Mouse (Mus musculus): ENCODE data around the gene Gtf2ird1. TPM values are rescaled to one million over a fixed set of nuclear protein-coding genes. Genes with fewer than 3 reads are reported as not detected.
"Not testable (repeated sequence)": the region's sequence is repeated elsewhere in the genome, so short reads cannot be mapped to it uniquely, and the experiment has no call there.

Gene Gtf2ird1
- total RNA-seq, 2 experiments from 2014 or later, result 35.6 to 46.3 TPM

DNA sequence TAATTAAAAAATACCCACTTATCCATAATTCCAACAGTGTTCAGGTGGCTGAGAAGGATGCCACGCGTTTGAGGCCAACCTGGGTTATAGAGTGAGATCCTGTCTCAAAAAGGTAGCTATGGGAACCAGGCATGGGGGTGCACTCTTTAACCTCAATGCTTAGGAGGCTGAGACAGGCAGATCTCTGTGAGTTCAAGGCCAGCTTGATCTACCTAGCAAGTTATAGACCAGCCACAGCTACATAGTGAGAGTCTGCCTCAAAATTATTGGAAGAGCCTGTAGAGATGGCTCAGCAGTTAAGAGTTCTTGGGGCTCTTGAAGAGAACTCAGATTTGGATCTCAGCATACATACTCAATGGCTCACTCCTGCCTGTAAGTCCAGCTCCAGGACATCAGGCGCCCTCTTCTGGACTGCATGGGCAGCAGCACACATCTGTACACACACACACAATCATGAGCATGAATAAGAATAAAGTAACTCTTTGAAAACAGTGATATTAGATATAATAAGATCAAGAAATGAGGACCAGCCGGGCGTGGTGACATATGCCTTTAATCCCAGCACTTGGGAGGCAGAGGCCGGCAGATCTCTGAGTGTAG, 18.6 kb upstream of the Gtf2ird1 start:
- DNase-seq (ENCODE audit: low spot score in 2 of 2), result no peak

GRCm38 (mm10) chr5:134473902-134474301, 17.4 kb upstream of the Gtf2ird1 start:
- DNase-seq (ENCODE audit: low spot score in 2 of 2), result no peak

DNA sequence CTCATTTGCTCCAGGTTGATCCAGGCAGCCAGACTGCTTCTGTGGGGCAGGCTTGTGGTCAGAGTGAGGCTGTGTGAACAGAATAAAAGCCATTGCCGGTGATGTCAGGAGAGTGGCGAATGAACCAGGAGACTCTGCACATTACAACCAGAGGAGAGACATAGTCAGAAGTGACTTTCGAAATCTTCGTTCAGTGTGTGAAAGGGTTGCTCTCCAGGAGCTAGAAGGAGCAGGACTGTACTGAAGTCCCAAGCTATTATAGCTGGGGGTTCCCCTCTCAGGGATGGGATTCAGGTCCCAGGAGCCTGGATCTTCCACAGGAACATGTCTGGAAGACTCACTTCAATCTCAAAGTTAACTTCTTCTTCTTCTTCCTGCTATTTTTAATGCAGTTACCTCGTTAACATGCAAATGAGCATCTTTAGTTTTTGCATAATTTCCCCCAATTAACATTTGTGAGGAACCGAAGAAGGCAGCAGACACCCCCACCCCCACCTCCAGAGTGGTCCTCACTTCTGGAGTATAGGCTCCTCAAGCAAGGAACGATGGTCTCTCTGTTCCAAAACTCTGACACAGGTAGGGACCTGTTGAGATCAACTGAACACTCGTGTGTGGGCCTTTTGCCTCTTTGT, 14.1 kb upstream of the Gtf2ird1 start:
- no peak for DNase-seq (ENCODE audit: low spot score in 2 of 2)

GRCm38 (mm10) chr5:134469559-134470150, 13.1 kb upstream of the Gtf2ird1 start:
- no peak for DNase-seq (ENCODE audit: low spot score in 2 of 2)

DNA sequence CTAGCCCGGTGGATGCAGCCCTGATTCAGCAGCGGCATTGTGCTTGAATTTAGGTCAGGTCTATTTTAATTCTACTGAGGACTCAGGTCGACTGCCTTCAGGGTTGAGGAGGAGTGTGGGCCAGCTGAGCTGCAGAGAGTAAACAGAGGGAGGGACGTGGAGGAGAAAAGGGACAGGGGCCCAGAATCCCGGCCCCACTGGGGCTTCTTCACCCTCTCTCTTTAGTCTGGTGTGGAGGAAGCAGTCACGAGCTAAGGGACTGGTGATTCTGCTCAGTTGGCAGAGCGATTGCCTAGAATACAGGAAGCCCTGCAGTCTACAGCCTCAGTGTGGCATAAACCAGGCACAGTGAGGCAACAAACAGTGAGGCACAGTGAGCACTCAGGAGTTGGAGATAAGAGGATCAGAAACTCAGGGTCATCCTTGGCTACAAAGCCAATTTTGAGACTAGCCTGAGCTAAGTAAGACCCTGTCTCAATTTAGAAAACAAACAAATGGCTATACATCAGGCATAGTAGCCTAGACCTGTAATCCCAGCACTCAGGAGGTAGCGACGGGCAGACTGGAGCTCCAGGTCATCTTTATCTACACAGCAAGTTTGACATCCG, 11.7 kb upstream of the Gtf2ird1 start:
- no peak for DNase-seq (ENCODE audit: low spot score in 2 of 2)

DNA sequence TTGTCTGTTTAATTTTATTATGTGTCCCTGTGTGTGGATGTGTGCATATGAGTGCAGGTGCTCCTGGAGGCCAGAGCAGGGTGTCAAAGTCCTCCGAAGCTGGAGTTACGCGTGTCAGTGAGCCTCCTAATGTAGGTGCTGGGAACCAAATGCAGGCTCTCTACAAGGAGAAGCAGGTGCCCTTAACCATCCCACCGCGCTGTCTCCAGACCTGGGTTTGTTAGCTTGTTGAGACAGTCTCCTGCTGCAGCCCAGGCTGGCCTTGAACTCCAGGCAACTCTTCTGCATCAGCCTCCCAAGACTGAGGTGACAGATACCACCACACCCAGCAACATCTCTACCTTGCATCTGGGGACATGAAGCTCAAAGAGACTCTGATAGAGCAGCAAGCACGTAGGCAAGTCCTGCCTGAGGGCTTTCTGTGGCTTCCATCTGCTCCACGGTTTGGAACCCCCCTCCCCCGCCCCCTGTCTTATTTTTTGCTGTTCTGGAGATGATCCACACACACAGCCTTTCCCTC, 10.6 kb upstream of the Gtf2ird1 start:
- DNase-seq (ENCODE audit: low spot score in 2 of 2), result no peak

DNA sequence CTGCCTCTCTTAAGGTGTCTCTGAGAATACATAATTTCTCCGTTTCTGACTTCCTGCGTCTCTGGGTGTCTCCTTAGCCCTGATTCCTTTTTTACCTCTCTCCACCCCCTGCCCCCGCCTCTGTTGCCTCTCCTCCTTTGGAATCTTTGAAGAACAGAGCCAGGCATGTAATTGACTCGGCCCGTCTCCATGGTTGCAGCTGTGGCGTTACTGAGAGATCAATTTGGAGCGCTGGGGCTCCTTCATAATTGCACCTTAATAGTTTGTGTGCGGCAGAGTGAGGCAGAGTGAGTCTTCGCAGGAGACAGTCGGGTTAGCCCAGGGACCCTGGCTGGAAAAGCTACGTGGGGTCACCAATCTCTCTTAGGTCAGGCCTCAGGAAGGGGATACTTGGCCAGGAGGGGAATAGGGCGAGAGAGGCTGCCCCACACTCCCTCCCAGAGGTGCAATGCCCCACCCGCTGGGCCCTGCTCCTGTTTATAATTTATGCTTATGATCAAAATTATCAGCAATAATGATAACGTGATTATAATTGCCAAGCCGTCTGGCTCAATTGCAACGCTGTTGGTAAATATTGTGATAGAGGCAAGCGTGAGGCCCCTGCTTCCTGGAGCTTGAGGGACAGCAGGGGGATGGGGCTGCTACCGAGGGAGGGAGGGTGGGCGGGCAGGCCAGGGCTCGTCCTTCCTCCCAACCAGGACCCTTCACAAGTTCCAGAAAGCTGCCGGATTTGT, 9.9 kb upstream of the Gtf2ird1 start:
- no peak for DNase-seq (ENCODE audit: low spot score in 2 of 2)

DNA sequence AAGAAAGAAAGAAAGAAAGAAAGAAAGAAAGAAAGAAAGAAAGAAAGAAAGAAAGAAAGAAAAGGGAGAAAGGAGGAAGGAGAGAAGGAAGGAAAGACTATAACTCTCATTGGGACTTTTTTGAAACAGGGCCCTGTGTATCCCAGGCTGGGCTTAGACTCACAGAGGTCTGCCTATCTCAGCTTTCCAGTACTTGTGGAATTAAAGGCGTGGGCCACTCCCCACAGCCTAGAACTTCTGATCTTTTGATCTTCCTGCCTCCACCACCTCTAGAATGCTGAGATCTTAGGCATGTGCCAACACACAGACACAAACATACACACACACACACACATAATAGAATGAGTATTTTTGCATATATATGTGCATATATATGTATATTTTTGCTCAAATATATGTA, 8.7 kb upstream of the Gtf2ird1 start:
- no peak for DNase-seq (ENCODE audit: low spot score in 2 of 2)

- no peak for DNase-seq (ENCODE audit: low spot score in 2 of 2)
Observed at GRCm38 (mm10) chr5:134464225-134464624, 7.7 kb upstream of the Gtf2ird1 start.

- no peak for DNase-seq (ENCODE audit: low spot score in 2 of 2)
Observed at GRCm38 (mm10) chr5:134462731-134463130, 6.2 kb upstream of the Gtf2ird1 start.

GRCm38 (mm10) chr5:134462316-134462715, 5.8 kb upstream of the Gtf2ird1 start:
- DNase-seq (ENCODE audit: low spot score in 2 of 2), result no peak

DNA sequence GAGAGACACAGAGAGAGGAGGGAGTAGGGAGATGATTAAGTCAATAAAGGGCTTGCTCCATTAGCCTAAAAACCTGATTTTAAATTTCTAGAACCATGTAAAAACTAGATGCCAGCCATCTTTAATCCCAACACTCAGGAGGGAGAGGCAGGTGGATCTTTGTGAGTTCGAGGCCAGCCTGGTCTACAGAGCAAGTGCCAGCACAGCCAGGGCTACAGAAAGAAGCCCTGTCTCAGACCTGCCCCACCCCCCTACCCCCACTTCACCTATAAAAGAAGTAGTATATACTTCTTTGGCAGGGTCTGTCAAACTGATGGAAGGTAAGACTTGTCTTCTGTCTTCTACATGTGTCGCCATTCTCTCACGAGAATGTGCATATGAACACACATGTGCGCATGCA, 4.0 kb upstream of the Gtf2ird1 start:
- DNase-seq (ENCODE audit: low spot score in 2 of 2), result no peak

- no peak for DNase-seq (ENCODE audit: low spot score in 2 of 2)
Observed at GRCm38 (mm10) chr5:134459096-134459495, 2.6 kb upstream of the Gtf2ird1 start.

GRCm38 (mm10) chr5:134458416-134458815, 1.9 kb upstream of the Gtf2ird1 start:
- DNase-seq (ENCODE audit: low spot score in 2 of 2), result no peak

DNA sequence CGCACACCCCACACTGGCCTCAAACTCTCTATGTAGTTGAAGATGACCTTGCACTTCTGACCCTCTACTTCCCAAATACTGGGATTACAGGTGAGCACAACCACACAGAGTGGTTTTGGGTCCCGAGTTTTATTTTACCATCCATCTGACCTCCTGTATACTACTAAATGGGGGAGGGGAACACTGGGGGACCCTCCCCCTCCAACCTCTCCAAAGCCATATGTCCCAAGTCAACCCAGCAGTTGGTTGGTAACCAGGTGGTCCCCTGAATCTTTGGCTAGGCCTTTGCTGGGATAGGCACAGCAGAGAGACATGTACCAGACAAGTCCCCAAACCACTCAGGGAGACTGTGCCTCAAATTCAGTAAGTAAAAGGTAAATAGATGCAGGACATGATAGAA, 855 bp upstream of the Gtf2ird1 start:
- DNase-seq (ENCODE audit: low spot score in 2 of 2), result no peak

- DNase-seq (ENCODE audit: low spot score in 2 of 2), result peak; percentile 54 to 59
Observed at GRCm38 (mm10) chr5:134455914-134456423, 547 bp downstream of the Gtf2ird1 start.

DNA sequence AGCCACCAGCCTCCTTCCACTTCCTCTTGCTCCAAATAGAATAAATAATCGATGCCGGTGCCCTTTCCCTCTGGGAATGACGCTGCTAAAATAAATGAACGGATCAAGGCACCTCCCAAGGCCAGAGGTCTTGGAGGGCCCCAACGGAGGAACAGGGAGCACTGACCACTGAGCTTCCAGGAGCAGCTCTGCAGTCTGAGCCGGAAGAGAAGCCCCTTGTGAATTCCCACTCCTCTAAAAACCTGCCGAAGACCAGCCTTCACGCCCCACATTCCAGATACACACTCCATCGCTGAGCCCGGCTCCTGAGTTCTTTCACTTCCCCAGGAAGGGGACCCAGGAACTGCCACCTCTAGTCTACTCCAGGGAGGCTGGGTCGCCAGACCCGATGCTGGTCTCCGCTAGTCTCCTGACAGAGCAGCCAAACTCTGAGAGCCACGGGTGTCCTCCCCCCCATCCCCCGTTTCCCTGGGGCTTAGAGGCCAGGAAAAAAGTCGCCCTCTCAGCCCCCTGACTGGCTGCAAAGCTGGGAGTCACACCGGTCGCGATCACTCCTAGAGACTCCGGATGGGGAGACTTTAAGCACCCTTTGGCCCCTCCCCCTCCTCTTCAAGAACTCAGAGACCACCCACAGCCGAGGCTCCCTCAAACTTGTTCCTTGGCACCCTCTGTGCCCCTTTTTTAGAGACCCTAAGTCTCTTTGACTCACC, 1.2 kb downstream of the Gtf2ird1 start:
- DNase-seq (ENCODE audit: low spot score in 2 of 2), result peak in 1 of 2 experiments; percentile 36

DNA sequence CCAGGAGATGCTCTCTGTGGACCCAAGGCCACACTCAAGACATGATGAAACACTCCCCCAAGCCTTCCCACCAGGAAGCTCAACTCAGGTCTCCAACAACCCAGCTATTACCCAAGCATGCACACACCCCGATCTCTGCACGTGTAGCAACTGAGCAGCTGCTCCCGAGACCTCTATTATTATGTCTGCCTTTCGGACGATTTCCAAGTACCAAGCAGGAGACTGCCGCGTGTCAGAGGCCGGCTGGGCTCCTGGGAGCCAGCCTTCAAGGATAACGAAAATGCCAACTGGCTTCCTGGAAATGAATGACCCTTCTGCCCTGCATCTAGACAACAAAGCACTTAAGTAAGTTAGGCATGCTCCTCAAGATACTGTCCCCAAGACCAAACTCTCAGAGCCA, 2.1 kb downstream of the Gtf2ird1 start:
- DNase-seq (ENCODE audit: low spot score in 2 of 2), result no peak

GRCm38 (mm10) chr5:134453577-134453976, 2.9 kb downstream of the Gtf2ird1 start:
- DNase-seq (ENCODE audit: low spot score in 2 of 2), result no peak

DNA sequence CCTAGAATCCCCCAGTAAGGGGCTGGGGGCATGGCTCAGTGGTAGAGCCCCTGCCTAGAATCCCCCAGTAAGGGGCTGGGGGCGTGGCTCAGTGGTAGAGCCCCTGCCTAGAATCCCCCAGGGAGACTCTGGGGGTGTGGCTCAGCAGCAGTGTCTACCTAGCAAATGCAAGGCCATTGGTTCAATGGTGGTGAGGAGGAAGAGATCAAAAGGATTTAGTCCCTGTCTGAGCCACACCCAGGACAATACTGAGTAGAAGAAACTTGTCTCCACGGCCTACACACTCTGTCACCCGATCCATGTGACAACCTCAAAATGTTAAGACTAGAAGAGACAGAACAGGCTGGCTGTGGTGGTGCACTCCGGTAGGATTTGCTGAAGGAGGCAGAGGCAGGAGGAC, 9.8 kb downstream of the Gtf2ird1 start:
- DNase-seq (ENCODE audit: low spot score in 2 of 2), result not testable (repeated sequence)

DNA sequence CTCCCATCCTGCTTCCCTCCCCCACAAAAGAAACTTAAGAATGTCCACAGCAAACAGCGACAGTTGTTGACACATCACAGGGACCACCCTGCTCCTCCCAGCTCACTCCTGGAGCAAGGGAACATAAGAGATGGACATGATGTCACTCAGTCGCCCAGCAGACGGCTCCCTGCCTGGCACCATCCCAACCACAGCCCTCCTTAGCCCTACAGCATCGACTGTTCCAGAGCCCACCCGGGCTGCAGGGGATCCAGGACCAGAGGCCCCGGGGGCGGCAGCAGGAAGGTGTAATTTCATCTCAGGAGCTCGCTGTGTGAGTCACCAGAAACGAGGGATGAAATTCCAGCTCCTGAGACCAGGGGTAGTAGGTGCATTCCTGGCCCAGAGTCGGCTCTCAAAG, 10.6 kb downstream of the Gtf2ird1 start:
- no peak for DNase-seq (ENCODE audit: low spot score in 2 of 2)
